Mouse (Mus musculus): ENCODE data around the gene Xxylt1.

DNA sequence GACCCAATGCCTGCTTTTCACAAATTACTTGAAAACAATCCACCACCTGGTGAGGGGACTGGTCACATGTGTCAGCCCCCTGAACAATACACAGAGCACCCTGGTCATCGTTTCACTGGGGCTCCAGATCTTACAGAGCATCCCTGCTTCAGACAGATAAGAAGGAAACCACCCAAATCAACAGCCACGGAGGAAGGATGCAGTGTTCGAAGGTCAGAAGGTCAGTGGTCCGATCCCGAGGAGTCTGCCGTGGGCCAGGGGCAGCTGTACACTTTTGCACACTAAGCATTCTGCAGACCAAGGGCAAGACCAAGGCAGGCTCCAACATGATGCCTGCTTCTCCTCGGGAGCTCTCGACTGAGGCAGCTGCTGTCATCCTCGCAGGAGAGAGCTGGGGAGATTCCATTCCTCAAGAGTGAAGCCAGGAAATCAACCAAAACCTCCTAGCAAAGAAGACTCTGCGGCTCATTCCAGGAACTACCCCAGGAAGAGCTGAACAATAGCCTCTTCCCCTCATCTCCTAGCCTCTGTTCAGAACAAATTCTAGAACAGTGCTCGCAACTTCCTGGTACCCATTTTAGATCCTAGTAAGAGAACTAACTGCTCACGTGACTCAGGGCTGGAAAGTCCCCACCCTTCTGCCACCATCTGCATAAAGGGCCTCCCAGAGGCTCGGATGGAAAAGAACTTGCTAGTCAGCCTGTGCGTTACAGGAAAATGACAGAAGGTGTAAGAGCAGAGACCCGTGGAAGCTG is 14.7 kb downstream of the Xxylt1 start:
- TF ChIP-seq CTCF (IDR thresholded peaks at IDR 0.05; ENCODE audit: extremely low read depth, insufficient read depth, low read length) (no peak), POLR2A (IDR thresholded peaks at IDR 0.05; ENCODE audit: extremely low read depth, insufficient read depth, low read length) (no peak)
